Mouse (Mus musculus) cerebellum, adult 2 months (tissue): ENCODE measurements at regions not wholly inside any gene's neighbourhood (a gene's known extent, or its start where the extent isn't known, plus 50 kb on each side); places are given as distances from the start of the nearest gene placed in this dataset.

Experiments
- CTCF ChIP-seq: fragments of 200-500 bp; IDR thresholded peaks from 2 replicates; pipeline ENCODE4 v1.5.1; 2011; ENCODE audit warnings: low read depth, mild to moderate bottlenecking, control low read depth, low read length, moderate library complexity, borderline replicate concordance; ENCODE audit not compliant: insufficient read depth
- POLR2A ChIP-seq: fragments of 200-500 bp; IDR thresholded peaks from 2 replicates; pipeline ENCODE4 v1.6.1; 2011; ENCODE audit warnings: low read length, control low read depth, borderline replicate concordance; ENCODE audit not compliant: insufficient read depth

GRCm38 (mm10) chr4:9065981-9066815 is 827.4 kb upstream of the Car8 start:
- TF ChIP-seq CTCF (no peak), POLR2A (no peak)
